Mouse (Mus musculus): ENCODE data around the gene Gps2. TPM values are rescaled to one million over a fixed set of nuclear protein-coding genes. Genes with fewer than 3 reads are reported as not detected.
A peak's percentile ranks its signal among the peaks of the same experiment; 100 is the strongest.
"Not testable (repeated sequence)": the region's sequence is repeated elsewhere in the genome, so short reads cannot be mapped to it uniquely, and the experiment has no call there.

Gps2 gene
- polyA plus RNA-seq, 1 experiment from 2014 or later: 84.5 TPM

DNA sequence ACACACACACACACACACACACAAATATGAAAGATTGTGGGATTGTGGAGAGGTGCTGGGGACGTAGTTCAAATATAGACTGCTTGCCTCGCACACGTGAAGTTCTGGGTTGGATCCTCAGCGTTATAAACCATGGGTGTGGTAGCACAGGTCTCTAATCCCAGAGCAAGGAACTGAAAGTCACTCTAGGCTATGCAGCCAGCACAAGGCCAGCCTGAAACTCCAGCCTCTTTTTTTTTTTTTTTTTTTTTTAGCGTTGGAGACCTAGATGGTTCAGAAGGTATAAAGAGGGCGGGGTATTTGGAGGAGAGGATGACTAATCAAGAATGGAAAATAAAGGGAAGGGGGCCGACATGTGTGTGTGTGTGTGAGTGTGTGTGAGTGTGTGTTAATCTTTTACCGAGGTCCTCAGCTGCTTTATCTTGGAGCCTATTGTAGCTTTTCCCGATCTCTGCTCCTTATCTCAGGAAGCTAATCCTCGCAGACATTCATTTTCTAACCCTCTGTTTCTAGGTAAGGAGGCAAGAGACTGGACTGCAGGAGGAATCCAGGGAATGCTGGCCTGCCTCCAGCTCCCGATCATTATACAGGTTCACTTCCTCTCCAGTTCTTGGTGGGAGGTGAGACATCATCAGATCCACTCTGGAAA lies 39.7 kb downstream of the Gps2 start:
- no peak overlapping the region for H3K4me2 ChIP-seq (replicated peaks)
- no peaks in the 10 kb centered on the region for H3K9me3 ChIP-seq (replicated peaks)
- 55% methylated on average over 11 of the region's 11 CpGs for WGBS
- H3K4me3 ChIP-seq (replicated peaks): no peak overlapping the region
- no peak overlapping the region for H3K27ac ChIP-seq (replicated peaks)
- H3K36me3 ChIP-seq: no peaks in the 10 kb centered on the region
- H3K4me1 ChIP-seq: peaks cover 9% of the 10 kb centered on the region
- H3K9ac ChIP-seq: no peak overlapping the region
- no peak for ATAC-seq (ENCODE audit: insufficient number of reproducible peaks, low FRiP score, low TSS enrichment, low read depth)
- no peaks in the 10 kb centered on the region for H3K27me3 ChIP-seq

DNA sequence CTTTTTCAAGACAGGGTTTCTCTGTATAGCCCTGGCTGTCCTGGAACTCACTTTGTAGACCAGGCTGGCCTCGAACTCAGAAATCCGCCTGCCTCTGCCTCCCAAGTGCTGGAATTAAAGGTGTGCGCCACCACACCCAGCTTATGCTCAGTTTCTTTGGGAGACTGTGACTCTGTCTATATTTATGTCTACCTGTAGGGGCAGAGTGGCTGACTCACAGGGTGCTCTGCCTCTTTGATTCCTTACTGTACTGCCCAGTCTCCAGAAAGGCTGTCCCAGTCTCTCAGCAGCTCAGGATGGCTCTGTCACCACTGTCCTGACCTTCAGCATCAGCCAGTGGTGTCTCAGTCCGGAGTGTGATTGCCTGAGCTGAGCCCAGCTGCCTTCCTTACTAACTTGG lies 41.9 kb downstream of the Gps2 start:
- H3K4me1 ChIP-seq; H3K27me3 ChIP-seq; ATAC-seq (ENCODE audit: insufficient number of reproducible peaks, low FRiP score, low TSS enrichment, low read depth); H3K9ac ChIP-seq; H3K27ac ChIP-seq (replicated peaks); H3K4me2 ChIP-seq (replicated peaks); H3K9me3 ChIP-seq (replicated peaks); H3K4me3 ChIP-seq (replicated peaks); H3K36me3 ChIP-seq: not testable (repeated sequence)
- 74% methylated on average over 4 of the region's 4 CpGs for WGBS

DNA sequence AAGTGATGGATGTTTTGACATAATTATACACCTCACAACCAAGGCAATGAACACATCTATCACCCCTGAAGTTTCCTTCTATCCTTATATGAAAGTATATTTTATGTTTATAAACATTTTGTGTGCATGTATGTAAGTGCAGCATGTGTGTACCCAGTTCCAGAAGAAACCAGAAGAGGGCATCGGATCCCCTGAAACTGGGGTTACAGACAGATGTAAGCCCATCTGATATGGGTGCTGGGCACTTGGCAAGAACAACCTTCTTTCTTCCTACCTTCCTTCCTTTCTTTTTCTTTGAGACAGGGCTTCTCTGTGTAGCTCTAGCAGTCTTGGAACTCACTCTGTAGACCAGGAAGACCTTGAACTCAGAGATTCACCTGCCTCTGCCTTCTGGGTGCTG lies 42.5 kb downstream of the Gps2 start:
- no peaks in the 10 kb centered on the region for H3K36me3 ChIP-seq
- H3K4me1 ChIP-seq: no peaks in the 10 kb centered on the region
- peaks cover 10% of the 10 kb centered on the region for H3K27me3 ChIP-seq
- no peak overlapping the region for H3K27ac ChIP-seq (replicated peaks)
- H3K9ac ChIP-seq: no peak overlapping the region
- 76% methylated on average over 1 of the region's 1 CpGs for WGBS
- no peak overlapping the region for H3K4me3 ChIP-seq (replicated peaks)
- no peak overlapping the region for H3K4me2 ChIP-seq (replicated peaks)
- no peaks in the 10 kb centered on the region for H3K9me3 ChIP-seq (replicated peaks)
- no peak for ATAC-seq (ENCODE audit: insufficient number of reproducible peaks, low FRiP score, low TSS enrichment, low read depth)

DNA sequence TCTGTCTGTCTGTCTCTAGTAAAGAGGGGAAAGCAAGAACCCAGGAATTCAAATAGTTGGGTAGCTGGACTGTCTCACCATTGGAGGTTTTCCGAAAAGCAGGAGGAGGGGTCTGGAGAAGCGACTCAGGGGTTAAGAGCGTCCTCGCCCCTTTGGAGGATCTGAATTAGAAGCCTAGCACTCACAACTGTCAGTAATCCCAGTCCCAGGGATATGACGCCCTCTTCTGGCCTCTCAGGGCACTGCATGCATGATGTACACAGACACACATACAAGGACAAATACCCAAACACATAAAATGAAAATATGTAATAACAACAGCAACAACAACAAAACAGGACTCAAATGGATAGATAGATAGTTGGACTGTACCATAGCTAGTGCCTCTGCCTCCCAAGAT lies 46.9 kb downstream of the Gps2 start:
- peaks cover 46% of the 10 kb centered on the region for H3K27me3 ChIP-seq
- WGBS: 29% methylated on average over 5 of the region's 5 CpGs

DNA sequence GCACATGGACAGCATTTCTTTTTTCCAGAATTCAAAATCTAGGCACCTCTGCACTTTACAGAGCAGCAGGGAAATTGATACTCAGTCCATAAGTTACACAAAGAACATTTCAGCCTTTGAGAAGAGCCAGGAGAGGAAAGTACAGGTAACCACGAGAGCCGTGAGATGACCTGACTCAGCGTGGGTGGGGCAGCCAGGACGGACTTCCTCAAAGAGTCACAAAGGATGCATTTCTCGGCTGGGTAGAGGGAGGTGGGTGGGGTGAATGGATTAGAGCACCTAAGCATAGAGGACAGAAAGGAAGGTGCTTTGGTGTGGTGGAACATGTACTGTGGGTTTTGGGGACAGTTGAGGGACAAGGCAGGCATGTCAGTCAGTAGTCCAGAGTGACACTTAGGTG lies 48.2 kb downstream of the Gps2 start:
- H3K9me3 ChIP-seq (replicated peaks): no peaks in the 10 kb centered on the region
- H3K36me3 ChIP-seq: no peaks in the 10 kb centered on the region
- 30% methylated on average over 5 of the region's 5 CpGs for WGBS
- no peak overlapping the region for H3K4me3 ChIP-seq (replicated peaks)
- peaks cover 59% of the 10 kb centered on the region for H3K27me3 ChIP-seq
- peaks cover 20% of the 10 kb centered on the region for H3K4me1 ChIP-seq
- no peak overlapping the region for H3K9ac ChIP-seq
- H3K27ac ChIP-seq (replicated peaks): no peak overlapping the region
- H3K4me2 ChIP-seq (replicated peaks): no peak overlapping the region
- no peak for ATAC-seq (ENCODE audit: insufficient number of reproducible peaks, low FRiP score, low TSS enrichment, low read depth)

More for the DNA sequence above, 46.9 kb downstream of the Gps2 start:
- no peak for ATAC-seq (ENCODE audit: insufficient number of reproducible peaks, low FRiP score, low TSS enrichment, low read depth)
- Histone ChIP-seq H3K4me1 (peaks cover 8% of the 10 kb centered on the region), H3K4me3 (replicated peaks) (no peak overlapping the region), H3K9me3 (replicated peaks) (no peaks in the 10 kb centered on the region), H3K4me2 (replicated peaks) (no peak overlapping the region), H3K9ac (no peak overlapping the region), H3K27ac (replicated peaks) (no peak overlapping the region), H3K36me3 (no peaks in the 10 kb centered on the region)

DNA sequence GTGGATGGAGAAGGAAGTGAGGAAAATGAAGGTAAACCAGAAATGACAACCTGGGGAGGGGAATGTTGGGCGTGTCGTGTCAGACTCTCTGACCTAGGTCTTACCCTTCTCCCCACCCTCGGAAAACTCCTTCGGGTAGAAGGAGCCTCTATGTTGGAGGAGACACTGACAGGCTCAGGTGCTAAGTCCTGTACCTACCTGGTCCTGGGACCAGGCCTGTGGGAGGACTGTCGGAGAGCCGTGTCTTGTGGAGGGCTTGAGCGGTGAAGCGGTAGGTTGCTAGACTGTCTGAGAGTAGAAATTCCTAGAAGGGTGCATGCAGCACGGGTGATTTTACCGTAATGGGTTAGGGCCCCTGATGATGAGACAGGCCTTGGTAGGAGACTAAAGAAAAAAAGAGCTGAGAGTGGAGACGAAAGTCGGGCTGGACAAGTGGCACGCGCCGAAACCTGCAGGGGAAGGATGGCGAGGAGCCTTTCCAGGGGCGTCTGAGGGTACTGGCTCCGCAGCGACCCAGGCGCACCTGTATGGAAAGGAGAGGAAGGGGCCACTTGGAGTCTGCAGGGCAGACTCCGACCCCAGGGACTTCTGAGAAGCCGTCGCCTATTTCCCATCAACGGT lies 51.1 kb downstream of the Gps2 start, which contains the start of gene Cldn7:
Cldn7 (plus strand) TSS at position 130 of the 621 bp plus-strand sequence.
- peak within 1 kb of the TSS; percentile 43 for H3K4me3 ChIP-seq (replicated peaks)
- no peak within 1 kb of the TSS for H3K9ac ChIP-seq
- H3K4me1 ChIP-seq: peaks cover 22% of the 10 kb centered on the region
- ATAC-seq (ENCODE audit: insufficient number of reproducible peaks, low FRiP score, low TSS enrichment, low read depth): peak; percentile 20; the same call in 1 of the 2 replicates
- peaks cover 23% of the 10 kb centered on the region for H3K36me3 ChIP-seq
- peak within 1 kb of the TSS; percentile 22; the same call in 1 of the 2 replicates for H3K27ac ChIP-seq (replicated peaks)
- H3K4me2 ChIP-seq (replicated peaks): peak within 1 kb of the TSS; percentile 76
- peaks cover 66% of the 10 kb centered on the region for H3K27me3 ChIP-seq
- no peaks in the 10 kb centered on the region for H3K9me3 ChIP-seq (replicated peaks)
- WGBS: 9% methylated on average over 24 of the region's 24 CpGs

DNA sequence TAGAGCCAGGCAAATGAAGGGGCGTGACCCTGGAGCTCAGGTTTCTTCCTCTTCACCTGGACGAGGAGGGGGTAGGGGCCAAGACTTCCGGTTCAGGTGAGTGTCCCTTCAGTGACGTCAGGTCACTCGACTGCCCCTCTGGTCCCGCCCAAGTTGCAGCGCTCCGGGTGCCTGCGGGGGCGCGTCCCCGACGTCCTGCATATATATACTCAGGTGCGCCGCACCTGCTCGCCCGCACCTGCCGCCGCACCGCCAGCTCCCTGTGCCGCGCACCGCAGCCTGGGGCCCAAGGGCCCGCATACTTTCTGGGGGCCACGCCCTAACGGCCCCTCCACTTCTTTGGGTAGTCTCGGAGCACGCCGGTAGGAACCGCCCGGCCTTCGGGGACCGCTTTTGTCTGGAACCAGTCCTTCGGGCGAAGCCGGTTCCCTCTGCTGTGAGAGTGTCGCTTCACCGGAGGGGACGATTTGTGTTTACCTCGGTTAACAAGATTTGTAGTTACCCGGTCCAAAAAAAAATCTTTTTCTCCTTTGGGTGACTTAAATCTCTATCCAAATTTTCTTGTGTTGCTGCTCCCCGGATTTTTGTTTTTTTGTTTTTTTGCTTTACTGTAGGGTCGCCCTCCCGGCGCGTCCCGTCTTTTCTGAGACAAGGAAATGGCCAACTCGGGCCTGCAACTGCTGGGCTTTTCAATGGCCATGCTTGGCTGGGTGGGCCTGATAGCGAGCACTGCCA lies 51.8 kb downstream of the Gps2 start:
- H3K27ac ChIP-seq (replicated peaks): no peak overlapping the region
- ATAC-seq (ENCODE audit: insufficient number of reproducible peaks, low FRiP score, low TSS enrichment, low read depth): peak; percentile 45
- H3K9me3 ChIP-seq (replicated peaks): no peaks in the 10 kb centered on the region
- peaks cover 30% of the 10 kb centered on the region for H3K36me3 ChIP-seq
- H3K4me3 ChIP-seq (replicated peaks): peak overlapping the region; percentile 43
- no peak overlapping the region for H3K9ac ChIP-seq
- peak overlapping the region; percentile 76 for H3K4me2 ChIP-seq (replicated peaks)
- H3K27me3 ChIP-seq: peaks cover 66% of the 10 kb centered on the region
- H3K4me1 ChIP-seq: peaks cover 22% of the 10 kb centered on the region
- under 1% methylated on average over 49 of the region's 49 CpGs for WGBS

Small RNA genes within 50 kb of the gene (microRNA-seq; reads per million reads assigned to microRNA genes)
- not detected for gene Mir6924 (ENCODE audit: borderline number of aligned reads)

Other genes starting within 250 kb of the Gps2 start
- gene Cd68, start 247.7 kb upstream of the Gps2 start, polyA plus RNA-seq (2015; fragmentation: Nextera tagmentation; extraction: Ambion mirVana): 26.3 and 28.3 TPM in 2 replicates
- 447 and 512 TPM in 2 replicates for gene Eif4a1, start 241.5 kb upstream of the Gps2 start, polyA plus RNA-seq (2015; fragmentation: Nextera tagmentation; extraction: Ambion mirVana)
- 83.7 and 90.5 TPM in 2 replicates for gene Senp3, start 231.8 kb upstream of the Gps2 start, polyA plus RNA-seq (2015; fragmentation: Nextera tagmentation; extraction: Ambion mirVana)
- 1.0 and 1.1 TPM in 2 replicates for gene Tnfsf13, start 228.1 kb upstream of the Gps2 start, polyA plus RNA-seq (2015; fragmentation: Nextera tagmentation; extraction: Ambion mirVana)
- gene Tnfsf12, start 218.0 kb upstream of the Gps2 start, polyA plus RNA-seq (2015; fragmentation: Nextera tagmentation; extraction: Ambion mirVana): 11.9 and 13.3 TPM in 2 replicates
- 4.0 and 6.0 TPM in 2 replicates for gene Tnfsfm13, start 217.8 kb upstream of the Gps2 start, polyA plus RNA-seq (2015; fragmentation: Nextera tagmentation; extraction: Ambion mirVana)
- gene Polr2a, start 155.3 kb upstream of the Gps2 start, polyA plus RNA-seq (2015; fragmentation: Nextera tagmentation; extraction: Ambion mirVana): 24.3 and 28.2 TPM in 2 replicates
- gene Slc35g3, start 151.9 kb upstream of the Gps2 start, polyA plus RNA-seq (2015; fragmentation: Nextera tagmentation; extraction: Ambion mirVana): 0.15 and 0.18 TPM in 2 replicates
- 5.7 and 6.1 TPM in 2 replicates for gene Zbtb4, start 148.0 kb upstream of the Gps2 start, polyA plus RNA-seq (2015; fragmentation: Nextera tagmentation; extraction: Ambion mirVana)
- gene Chrnb1, start 117.9 kb upstream of the Gps2 start, polyA plus RNA-seq (2015; fragmentation: Nextera tagmentation; extraction: Ambion mirVana): 29.3 and 38.6 TPM in 2 replicates
- gene Fgf11, start 112.0 kb upstream of the Gps2 start, polyA plus RNA-seq (2015; fragmentation: Nextera tagmentation; extraction: Ambion mirVana): 4.1 and 4.4 TPM in 2 replicates
- 7.5 and 10.0 TPM in 2 replicates for gene Tmem102, start 108.3 kb upstream of the Gps2 start, polyA plus RNA-seq (2015; fragmentation: Nextera tagmentation; extraction: Ambion mirVana)
- not detected in 2 replicates for gene Gm39566, start 98.6 kb upstream of the Gps2 start, polyA plus RNA-seq (2015; fragmentation: Nextera tagmentation; extraction: Ambion mirVana)
- gene Spem2, start 95.4 kb upstream of the Gps2 start, polyA plus RNA-seq (2015; fragmentation: Nextera tagmentation; extraction: Ambion mirVana): not detected in 2 replicates
- 0.16 and 0.38 TPM in 2 replicates for gene Spem1, start 91.7 kb upstream of the Gps2 start, polyA plus RNA-seq (2015; fragmentation: Nextera tagmentation; extraction: Ambion mirVana)
- gene Nlgn2, start 76.1 kb upstream of the Gps2 start, polyA plus RNA-seq (2015; fragmentation: Nextera tagmentation; extraction: Ambion mirVana): 10.6 and 11.6 TPM in 2 replicates
- gene Tmem256, start 75.4 kb upstream of the Gps2 start, polyA plus RNA-seq (2015; fragmentation: Nextera tagmentation; extraction: Ambion mirVana): 388 and 399 TPM in 2 replicates
- gene Plscr3, start 67.5 kb upstream of the Gps2 start, polyA plus RNA-seq (2015; fragmentation: Nextera tagmentation; extraction: Ambion mirVana): 126 and 148 TPM in 2 replicates
- gene Tnk1, start 55.2 kb upstream of the Gps2 start, polyA plus RNA-seq (2015; fragmentation: Nextera tagmentation; extraction: Ambion mirVana): 6.9 TPM in 2 replicates
- 0.35 and 0.47 TPM in 2 replicates for gene Tmem95, start 35.9 kb upstream of the Gps2 start, polyA plus RNA-seq (2015; fragmentation: Nextera tagmentation; extraction: Ambion mirVana)
- 13.8 and 18.1 TPM in 2 replicates for gene Kctd11, start 32.5 kb upstream of the Gps2 start, polyA plus RNA-seq (2015; fragmentation: Nextera tagmentation; extraction: Ambion mirVana)
- 1.8 and 2.3 TPM in 2 replicates for gene Acap1, start 18.3 kb upstream of the Gps2 start, polyA plus RNA-seq (2015; fragmentation: Nextera tagmentation; extraction: Ambion mirVana)
- gene 2810408A11Rik, start 12.9 kb upstream of the Gps2 start, polyA plus RNA-seq (2015; fragmentation: Nextera tagmentation; extraction: Ambion mirVana): 8.7 and 9.4 TPM in 2 replicates
- gene Neurl4, start 12.8 kb upstream of the Gps2 start, polyA plus RNA-seq (2015; fragmentation: Nextera tagmentation; extraction: Ambion mirVana): 7.8 and 8.5 TPM in 2 replicates
- 1,531 and 1,570 TPM in 2 replicates for gene Eif5a, start 8.1 kb downstream of the Gps2 start, polyA plus RNA-seq (2015; fragmentation: Nextera tagmentation; extraction: Ambion mirVana)
- 2.7 and 6.2 TPM in 2 replicates for gene Ybx2, start 21.9 kb downstream of the Gps2 start, polyA plus RNA-seq (2015; fragmentation: Nextera tagmentation; extraction: Ambion mirVana)
- gene Slc2a4, start 34.3 kb downstream of the Gps2 start, polyA plus RNA-seq (2015; fragmentation: Nextera tagmentation; extraction: Ambion mirVana): 21.1 and 21.7 TPM in 2 replicates
- gene Cldn7, start 50.9 kb downstream of the Gps2 start, polyA plus RNA-seq (2015; fragmentation: Nextera tagmentation; extraction: Ambion mirVana): 37.5 and 57.4 TPM in 2 replicates
- 31.6 and 34.9 TPM in 2 replicates for gene Ctdnep1, start 67.3 kb downstream of the Gps2 start, polyA plus RNA-seq (2015; fragmentation: Nextera tagmentation; extraction: Ambion mirVana)
- gene Elp5, start 68.6 kb downstream of the Gps2 start, polyA plus RNA-seq (2015; fragmentation: Nextera tagmentation; extraction: Ambion mirVana): 112 and 113 TPM in 2 replicates
- gene Gabarap, start 77.3 kb downstream of the Gps2 start, polyA plus RNA-seq (2015; fragmentation: Nextera tagmentation; extraction: Ambion mirVana): 543 and 559 TPM in 2 replicates
- 77.8 and 83.0 TPM in 2 replicates for gene Phf23, start 81.9 kb downstream of the Gps2 start, polyA plus RNA-seq (2015; fragmentation: Nextera tagmentation; extraction: Ambion mirVana)
- 47.3 and 52.3 TPM in 2 replicates for gene Dvl2, start 86.7 kb downstream of the Gps2 start, polyA plus RNA-seq (2015; fragmentation: Nextera tagmentation; extraction: Ambion mirVana)
- gene Acadvl, start 101.5 kb downstream of the Gps2 start, polyA plus RNA-seq (2015; fragmentation: Nextera tagmentation; extraction: Ambion mirVana): 95.6 and 97.7 TPM in 2 replicates
- 11.4 and 14.4 TPM in 2 replicates for gene Dlg4, start 103.1 kb downstream of the Gps2 start, polyA plus RNA-seq (2015; fragmentation: Nextera tagmentation; extraction: Ambion mirVana)
- 0.24 and 0.27 TPM in 2 replicates for gene Asgr1, start 140.2 kb downstream of the Gps2 start, polyA plus RNA-seq (2015; fragmentation: Nextera tagmentation; extraction: Ambion mirVana)
- gene Asgr2, start 178.8 kb downstream of the Gps2 start, polyA plus RNA-seq (2015; fragmentation: Nextera tagmentation; extraction: Ambion mirVana): 0.12 and 0.26 TPM in 2 replicates
- 0.42 and 2.1 TPM in 2 replicates for gene Mgl2, start 216.4 kb downstream of the Gps2 start, polyA plus RNA-seq (2015; fragmentation: Nextera tagmentation; extraction: Ambion mirVana)
- gene Clec10a, start 242.3 kb downstream of the Gps2 start, polyA plus RNA-seq (2015; fragmentation: Nextera tagmentation; extraction: Ambion mirVana): 1.5 and 2.6 TPM in 2 replicates